Mouse (Mus musculus) stomach, postnatal 0 days (tissue): ENCODE measurements around the gene Apobec3.

Experiments used
- CTCF ChIP-seq: IDR thresholded peaks from 2 replicates; pipeline ENCODE4 v1.5.1; 2016; ENCODE audit warnings: antibody characterized with exemption, low read depth, mild to moderate bottlenecking, moderate library complexity
- EP300 ChIP-seq: optimal IDR thresholded peaks from 2 replicates; pipeline ENCODE3; 2016; ENCODE audit warnings: antibody characterized with exemption

DNA sequence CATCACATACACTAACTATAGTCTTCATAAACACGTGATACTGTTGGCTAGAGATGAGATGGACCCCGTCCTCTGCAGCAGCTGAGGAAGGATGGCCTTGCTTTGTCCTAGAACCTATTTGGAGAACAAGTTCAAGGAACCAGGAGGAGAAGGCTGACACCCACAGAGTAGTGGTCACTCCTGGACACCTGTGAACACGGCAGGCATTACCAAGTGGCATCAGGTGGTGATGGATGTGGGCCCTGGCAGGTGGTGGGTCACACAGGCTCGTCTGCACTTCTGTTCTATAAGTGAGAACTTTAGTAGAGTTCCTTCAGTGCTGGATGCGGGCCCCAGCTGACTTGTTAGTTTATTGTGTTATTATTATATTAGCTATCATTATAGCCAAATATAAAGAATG, 6.6 kb upstream of the Apobec3 start:
- TF ChIP-seq CTCF (no peak), EP300 (no peak)
